Mouse (Mus musculus): ENCODE measurements around the gene Slc24a2. TPM values are rescaled to one million over a fixed set of nuclear protein-coding genes. Genes with fewer than 3 reads are reported as not detected.

Slc24a2 gene
- total and polyA plus RNA-seq, 3 experiments = not detected

- H3K4me1 ChIP-seq (ENCODE audit: control insufficient read depth in 1 of 2, insufficient read depth in 2 of 2, low read length in 2 of 2) = no peaks in the 10 kb centered on the region
- H3K9me3 ChIP-seq (replicated peaks; ENCODE audit: insufficient read depth, low read length) = no peaks in the 10 kb centered on the region
- H3K36me3 ChIP-seq (ENCODE audit: control insufficient read depth in 1 of 2, insufficient read depth in 2 of 2, low read length in 2 of 2) = no peaks in the 10 kb centered on the region
- TF ChIP-seq POLR2AphosphoS2 (IDR thresholded peaks at IDR 0.05; ENCODE audit: low read length) (no peak), MYC (IDR thresholded peaks at IDR 0.05; ENCODE audit: low read depth, low read length) (no peak), TCF12 (IDR thresholded peaks at IDR 0.05; ENCODE audit: low read depth, low read length) (no peak), MYB (IDR thresholded peaks at IDR 0.05; ENCODE audit: low read depth, low read length) (no peak), KAT2A (conservative IDR thresholded peaks at IDR 0.05; ENCODE audit: low read depth, low read length) (no peak), GABPA (IDR thresholded peaks at IDR 0.05; ENCODE audit: low read depth, low read length) (no peak), E2F4 (IDR thresholded peaks at IDR 0.05; ENCODE audit: borderline replicate concordance, low read depth, low read length) (no peak), USF1 (IDR thresholded peaks at IDR 0.05; ENCODE audit: low read depth, low read length) (no peak), ZNF384 (IDR thresholded peaks at IDR 0.05; ENCODE audit: low read depth, low read length) (no peak), JUND (IDR thresholded peaks at IDR 0.05; ENCODE audit: low read depth, low read length) (no peak), MXI1 (IDR thresholded peaks at IDR 0.05; ENCODE audit: low read depth, low read length) (no peak)
- H3K27me3 ChIP-seq (ENCODE audit: control insufficient read depth in 1 of 2, insufficient read depth in 2 of 2, low read length in 2 of 2) = no peaks in the 10 kb centered on the region
- H3K9ac ChIP-seq (ENCODE audit: control insufficient read depth, low read depth, low read length, poor library complexity, severe bottlenecking) = no peak overlapping the region
- no peak overlapping the region for H3K27ac ChIP-seq (ENCODE audit: control insufficient read depth, low read depth, low read length)
- H3K79me2 ChIP-seq (ENCODE audit: control insufficient read depth, insufficient read depth, low read length, poor library complexity) = no peaks in the 10 kb centered on the region
- no peak overlapping the region for H3K4me3 ChIP-seq (ENCODE audit: control insufficient read depth in 1 of 2, insufficient read depth in 1 of 2, low read depth in 2 of 2, low read length in 2 of 2)
- DNase-seq (ENCODE audit: low read depth, low spot score) = no peak
Observed at GRCm38 (mm10) chr4:87163945-87164344, 66.3 kb downstream of the Slc24a2 start.

DNA sequence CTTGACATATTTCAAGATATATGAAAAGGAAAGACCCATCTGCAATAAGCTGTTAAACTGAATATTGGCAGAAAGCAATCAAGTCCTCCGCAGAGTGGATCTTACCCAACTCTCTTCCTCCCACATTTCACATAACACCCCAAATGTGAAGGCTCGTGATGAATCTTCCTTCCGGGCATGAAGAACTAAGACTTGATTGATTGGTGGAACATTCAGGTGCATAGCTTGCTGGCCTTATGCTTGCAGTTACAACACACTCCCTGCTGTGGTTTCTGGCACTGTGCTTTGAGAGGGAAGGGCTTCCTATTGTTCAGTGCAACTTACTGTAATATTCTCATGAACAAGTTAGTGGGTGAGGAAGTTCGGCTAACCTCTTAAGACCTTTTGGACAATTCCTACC, 72.2 kb downstream of the Slc24a2 start:
- Histone ChIP-seq H3K4me3 (ENCODE audit: control insufficient read depth in 1 of 2, insufficient read depth in 1 of 2, low read depth in 2 of 2, low read length in 2 of 2) (no peak overlapping the region), H3K9ac (ENCODE audit: control insufficient read depth, low read depth, low read length, poor library complexity, severe bottlenecking) (no peak overlapping the region), H3K4me1 (ENCODE audit: control insufficient read depth in 1 of 2, insufficient read depth in 2 of 2, low read length in 2 of 2) (no peaks in the 10 kb centered on the region), H3K79me2 (ENCODE audit: control insufficient read depth, insufficient read depth, low read length, poor library complexity) (no peaks in the 10 kb centered on the region), H3K9me3 (replicated peaks; ENCODE audit: insufficient read depth, low read length) (no peaks in the 10 kb centered on the region), H3K27me3 (ENCODE audit: control insufficient read depth in 1 of 2, insufficient read depth in 2 of 2, low read length in 2 of 2) (no peaks in the 10 kb centered on the region), H3K27ac (ENCODE audit: control insufficient read depth, low read depth, low read length) (no peak overlapping the region), H3K36me3 (ENCODE audit: control insufficient read depth in 1 of 2, insufficient read depth in 2 of 2, low read length in 2 of 2) (no peaks in the 10 kb centered on the region)
- DNase-seq (ENCODE audit: low read depth, low spot score) = no peak
- no peak for TF ChIP-seq ZKSCAN1 (IDR thresholded peaks at IDR 0.05; ENCODE audit: low read depth, low read length)
- TF ChIP-seq RAD21 (IDR thresholded peaks at IDR 0.05; ENCODE audit: low read depth, low read length) = no peak
- no peak for TF ChIP-seq UBTF (IDR thresholded peaks at IDR 0.05; ENCODE audit: borderline replicate concordance, insufficient read depth, low read depth, low read length)
- no peak for TF ChIP-seq MYC (IDR thresholded peaks at IDR 0.05; ENCODE audit: low read depth, low read length)
- TF ChIP-seq NRF1 (IDR thresholded peaks at IDR 0.05; ENCODE audit: insufficient read depth, low read depth, low read length, poor library complexity, severe bottlenecking) = no peak
- TF ChIP-seq MAX (IDR thresholded peaks at IDR 0.05; ENCODE audit: low read length) = no peak
- TF ChIP-seq NELFE (IDR thresholded peaks at IDR 0.05; ENCODE audit: low read depth, low read length) = no peak
- TF ChIP-seq BHLHE40 (IDR thresholded peaks at IDR 0.05; ENCODE audit: borderline replicate concordance, low read depth, low read length) = no peak
- no peak for TF ChIP-seq USF2 (IDR thresholded peaks at IDR 0.05; ENCODE audit: borderline replicate concordance in 1 of 2, insufficient read depth in 1 of 2, low read depth in 1 of 2, low read length in 2 of 2)
- no peak for TF ChIP-seq JUND (IDR thresholded peaks at IDR 0.05; ENCODE audit: low read depth, low read length)
- no peak for TF ChIP-seq SMC3 (IDR thresholded peaks at IDR 0.05; ENCODE audit: low read depth, low read length)
- no peak for TF ChIP-seq ZMIZ1 (IDR thresholded peaks at IDR 0.05; ENCODE audit: low read depth, low read length)
- TF ChIP-seq TBP (IDR thresholded peaks at IDR 0.05; ENCODE audit: low read depth, low read length) = no peak
- TF ChIP-seq GABPA (IDR thresholded peaks at IDR 0.05; ENCODE audit: low read depth, low read length) = no peak
- no peak for TF ChIP-seq TCF12 (IDR thresholded peaks at IDR 0.05; ENCODE audit: low read depth, low read length)
- TF ChIP-seq RCOR1 (IDR thresholded peaks at IDR 0.05; ENCODE audit: low read depth, low read length) = no peak
- no peak for TF ChIP-seq POLR2AphosphoS5 (IDR thresholded peaks at IDR 0.05; ENCODE audit: borderline replicate concordance, low read depth, low read length)

Measured in MEL (cell line).